Mouse (Mus musculus) thymus, postnatal 14 days (tissue): ENCODE measurements around the gene Alx1.

Experiments
- DNase-seq: peaks from one replicate; pipeline ENCODE4 v3.0.0; 2021

The Alx1 gene

GRCm38 (mm10) chr10:103029730-103030490, at the start of gene Alx1:
Alx1 (minus strand) TSS chr10:103030215.
- no peak for DNase-seq

GRCm38 (mm10) chr10:103049593-103049992, 19.6 kb upstream of the Alx1 start:
- DNase-seq = no peak

- no peak for DNase-seq
These were observed 16.6 kb upstream of the Alx1 start for GRCm38 (mm10) chr10:103046623-103047022.

GRCm38 (mm10) chr10:103045019-103045418, 15.0 kb upstream of the Alx1 start:
- DNase-seq = no peak

- DNase-seq = no peak
These were observed 5.1 kb upstream of the Alx1 start for GRCm38 (mm10) chr10:103035002-103035640.

- no peak for DNase-seq
These were observed 916 bp upstream of the Alx1 start for GRCm38 (mm10) chr10:103030931-103031330.

- no peak for DNase-seq
These were observed 784 bp downstream of the Alx1 start for GRCm38 (mm10) chr10:103029132-103029729.

- DNase-seq = no peak
These were observed 1.5 kb downstream of the Alx1 start for GRCm38 (mm10) chr10:103028253-103029131.

GRCm38 (mm10) chr10:103027931-103028252, 2.1 kb downstream of the Alx1 start:
- DNase-seq = no peak

GRCm38 (mm10) chr10:103027226-103027930, 2.6 kb downstream of the Alx1 start:
- no peak for DNase-seq

GRCm38 (mm10) chr10:103026636-103027225, 3.3 kb downstream of the Alx1 start:
- DNase-seq = no peak

GRCm38 (mm10) chr10:103002556-103002955, 27.5 kb downstream of the Alx1 start:
- no peak for DNase-seq

- DNase-seq = no peak
These were observed 29.1 kb downstream of the Alx1 start for GRCm38 (mm10) chr10:103000902-103001301.

- no peak for DNase-seq
These were observed 30.4 kb downstream of the Alx1 start for GRCm38 (mm10) chr10:102999584-102999983.

GRCm38 (mm10) chr10:102975106-102975505, 54.9 kb downstream of the Alx1 start:
- no peak for DNase-seq

GRCm38 (mm10) chr10:102959602-102960001, 70.4 kb downstream of the Alx1 start:
- no peak for DNase-seq
